Mouse (Mus musculus) embryonic facial prominence, embryonic 15.5 days (tissue): ENCODE measurements at regions not wholly inside any gene's neighbourhood (a gene's known extent, or its start where the extent isn't known, plus 50 kb on each side); places are given as distances from the start of the nearest gene placed in this dataset.

ENCODE experiments used
- ATAC-seq: fragments of 200-750 bp; cut with Nextera tagmentation; 2 replicates; pipeline ENCODE4 v1.8.0; 2017; ENCODE audit warnings: low read depth, moderate TSS enrichment; ENCODE audit not compliant: insufficient number of reproducible peaks, low FRiP score, low TSS enrichment
- H3K27ac ChIP-seq: fragments of 300-500 bp; sonication (generic); replicated peaks from 2 replicates; pipeline ENCODE4 v1.5.1; 2015; ENCODE audit warnings: mild to moderate bottlenecking, inconsistent platforms
- H3K27me3 ChIP-seq: fragments of 300-500 bp; sonication (generic); 2 replicates; pipeline ENCODE4 v1.6.1; 2015; ENCODE audit warnings: inconsistent platforms
- H3K36me3 ChIP-seq: fragments of 300-500 bp; sonication (generic); 2 replicates; pipeline ENCODE4 v1.6.1; 2015; ENCODE audit warnings: mild to moderate bottlenecking, inconsistent platforms
- H3K4me1 ChIP-seq: fragments of 300-500 bp; sonication (generic); 2 replicates; pipeline ENCODE4 v1.6.1; 2015; ENCODE audit warnings: inconsistent platforms
- H3K4me2 ChIP-seq: fragments of 300-500 bp; sonication (generic); replicated peaks from 2 replicates; pipeline ENCODE4 v1.6.1; 2015; ENCODE audit warnings: mild to moderate bottlenecking, inconsistent platforms
- H3K4me3 ChIP-seq: fragments of 300-500 bp; sonication (generic); replicated peaks from 2 replicates; pipeline ENCODE4 v1.5.1; 2015; ENCODE audit warnings: mild to moderate bottlenecking, inconsistent platforms
- H3K9ac ChIP-seq: fragments of 300-500 bp; sonication (generic); 2 replicates; pipeline ENCODE4 v1.6.1; 2015; ENCODE audit warnings: inconsistent platforms
- H3K9me3 ChIP-seq: fragments of 300-500 bp; sonication (generic); replicated peaks from 2 replicates; pipeline ENCODE4 v1.6.1; 2016; ENCODE audit warnings: inconsistent platforms
- WGBS: fragments of 180-500 bp; shearing (Covaris S2); methylation state at CpG from one replicate; pipeline ENCODE4 v1.1.7; 2015; 5-methylcytosine and 5-hydroxymethylcytosine counted together

- Histone ChIP-seq H3K27ac (no peak overlapping the region), H3K4me2 (no peak overlapping the region), H3K4me1 (no peaks in the 10 kb centered on the region), H3K9me3 (no peaks in the 10 kb centered on the region), H3K27me3 (no peaks in the 10 kb centered on the region), H3K36me3 (no peaks in the 10 kb centered on the region), H3K9ac (no peak overlapping the region), H3K4me3 (no peak overlapping the region)
- ATAC-seq: no peak
- 78% methylated on average over 4 of the region's 4 CpGs for WGBS
Observed at GRCm38 (mm10) chr3:140059522-140060110, 854.1 kb downstream of the Stpg2 start.

GRCm38 (mm10) chr3:140061769-140062381 lies 856.4 kb downstream of the Stpg2 start:
- H3K36me3 ChIP-seq: no peaks in the 10 kb centered on the region
- no peak overlapping the region for H3K4me2 ChIP-seq
- no peaks in the 10 kb centered on the region for H3K9me3 ChIP-seq
- H3K9ac ChIP-seq: no peak overlapping the region
- ATAC-seq: no peak
- no peaks in the 10 kb centered on the region for H3K27me3 ChIP-seq
- no peaks in the 10 kb centered on the region for H3K4me1 ChIP-seq
- WGBS: 88% methylated on average over 10 of the region's 10 CpGs
- H3K27ac ChIP-seq: no peak overlapping the region
- H3K4me3 ChIP-seq: no peak overlapping the region

GRCm38 (mm10) chr3:140062880-140063279 lies 857.4 kb downstream of the Stpg2 start:
- no peak overlapping the region for H3K4me2 ChIP-seq
- no peaks in the 10 kb centered on the region for H3K4me1 ChIP-seq
- no peak for ATAC-seq
- no peaks in the 10 kb centered on the region for H3K27me3 ChIP-seq
- H3K36me3 ChIP-seq: no peaks in the 10 kb centered on the region
- H3K9me3 ChIP-seq: no peaks in the 10 kb centered on the region
- WGBS: 83% methylated on average over 5 of the region's 5 CpGs
- H3K9ac ChIP-seq: no peak overlapping the region
- no peak overlapping the region for H3K4me3 ChIP-seq
- H3K27ac ChIP-seq: no peak overlapping the region

GRCm38 (mm10) chr3:140084333-140084732 lies 878.8 kb downstream of the Stpg2 start:
- no peak for ATAC-seq
- 48% methylated on average over 3 of the region's 3 CpGs for WGBS
- no peak overlapping the region for H3K27ac ChIP-seq
- no peak overlapping the region for H3K4me3 ChIP-seq
- H3K36me3 ChIP-seq: no peaks in the 10 kb centered on the region
- no peaks in the 10 kb centered on the region for H3K4me1 ChIP-seq
- no peak overlapping the region for H3K4me2 ChIP-seq
- no peak overlapping the region for H3K9ac ChIP-seq
- H3K9me3 ChIP-seq: no peaks in the 10 kb centered on the region
- no peaks in the 10 kb centered on the region for H3K27me3 ChIP-seq

- Histone ChIP-seq H3K9ac (no peak overlapping the region), H3K27ac (no peak overlapping the region), H3K4me3 (no peak overlapping the region), H3K36me3 (no peaks in the 10 kb centered on the region), H3K27me3 (no peaks in the 10 kb centered on the region), H3K4me2 (no peak overlapping the region), H3K9me3 (no peaks in the 10 kb centered on the region), H3K4me1 (no peaks in the 10 kb centered on the region)
- WGBS: 74% methylated on average over 3 of the region's 3 CpGs
- ATAC-seq: no peak
Observed at GRCm38 (mm10) chr3:140085385-140085784, 879.9 kb downstream of the Stpg2 start.

GRCm38 (mm10) chr3:140088019-140088418 lies 882.5 kb downstream of the Stpg2 start:
- no peak overlapping the region for H3K4me3 ChIP-seq
- no peaks in the 10 kb centered on the region for H3K36me3 ChIP-seq
- H3K27me3 ChIP-seq: no peaks in the 10 kb centered on the region
- H3K9me3 ChIP-seq: no peaks in the 10 kb centered on the region
- H3K4me2 ChIP-seq: no peak overlapping the region
- no peak overlapping the region for H3K9ac ChIP-seq
- no peak overlapping the region for H3K27ac ChIP-seq
- WGBS: 70% methylated on average over 3 of the region's 3 CpGs
- ATAC-seq: no peak
- H3K4me1 ChIP-seq: no peaks in the 10 kb centered on the region

- no peaks in the 10 kb centered on the region for H3K27me3 ChIP-seq
- no peaks in the 10 kb centered on the region for H3K36me3 ChIP-seq
- H3K27ac ChIP-seq: no peak overlapping the region
- H3K4me3 ChIP-seq: no peak overlapping the region
- WGBS: 36% methylated on average over 2 of the region's 2 CpGs
- no peak overlapping the region for H3K9ac ChIP-seq
- no peak for ATAC-seq
- H3K4me1 ChIP-seq: no peaks in the 10 kb centered on the region
- H3K4me2 ChIP-seq: no peak overlapping the region
- H3K9me3 ChIP-seq: no peaks in the 10 kb centered on the region
Observed at GRCm38 (mm10) chr3:140091900-140092299, 886.4 kb downstream of the Stpg2 start.

- no peaks in the 10 kb centered on the region for H3K4me1 ChIP-seq
- ATAC-seq: no peak
- no peak overlapping the region for H3K9ac ChIP-seq
- H3K27me3 ChIP-seq: no peaks in the 10 kb centered on the region
- no peak overlapping the region for H3K4me2 ChIP-seq
- H3K4me3 ChIP-seq: no peak overlapping the region
- no peaks in the 10 kb centered on the region for H3K36me3 ChIP-seq
- H3K9me3 ChIP-seq: no peaks in the 10 kb centered on the region
- no peak overlapping the region for H3K27ac ChIP-seq
Observed at GRCm38 (mm10) chr3:140096854-140097540, 891.5 kb downstream of the Stpg2 start.

- no peaks in the 10 kb centered on the region for H3K27me3 ChIP-seq
- no peak overlapping the region for H3K4me3 ChIP-seq
- no peak overlapping the region for H3K9ac ChIP-seq
- H3K27ac ChIP-seq: no peak overlapping the region
- no peaks in the 10 kb centered on the region for H3K36me3 ChIP-seq
- no peak for ATAC-seq
- H3K9me3 ChIP-seq: no peaks in the 10 kb centered on the region
- H3K4me1 ChIP-seq: no peaks in the 10 kb centered on the region
- 43% methylated on average over 4 of the region's 4 CpGs for WGBS
- H3K4me2 ChIP-seq: no peak overlapping the region
Observed at GRCm38 (mm10) chr3:140109401-140109800, 903.9 kb downstream of the Stpg2 start.

GRCm38 (mm10) chr3:140111414-140112172 lies 906.1 kb downstream of the Stpg2 start:
- H3K9me3 ChIP-seq: no peaks in the 10 kb centered on the region
- H3K9ac ChIP-seq: no peak overlapping the region
- no peaks in the 10 kb centered on the region for H3K4me1 ChIP-seq
- 83% methylated on average over 9 of the region's 9 CpGs for WGBS
- no peaks in the 10 kb centered on the region for H3K36me3 ChIP-seq
- no peak for ATAC-seq
- H3K27ac ChIP-seq: no peak overlapping the region
- no peak overlapping the region for H3K4me2 ChIP-seq
- no peaks in the 10 kb centered on the region for H3K27me3 ChIP-seq
- no peak overlapping the region for H3K4me3 ChIP-seq

- H3K4me3 ChIP-seq: no peak overlapping the region
- H3K27me3 ChIP-seq: no peaks in the 10 kb centered on the region
- WGBS: 58% methylated on average over 1 of the region's 1 CpGs
- H3K27ac ChIP-seq: no peak overlapping the region
- no peak for ATAC-seq
- H3K36me3 ChIP-seq: no peaks in the 10 kb centered on the region
- no peaks in the 10 kb centered on the region for H3K9me3 ChIP-seq
- no peak overlapping the region for H3K4me2 ChIP-seq
- H3K4me1 ChIP-seq: no peaks in the 10 kb centered on the region
- no peak overlapping the region for H3K9ac ChIP-seq
Observed at GRCm38 (mm10) chr3:140115116-140115515, 909.6 kb downstream of the Stpg2 start.
